9 mouse cellular contexts compared by ENCODE assay signal in the genomic region with DNA sequence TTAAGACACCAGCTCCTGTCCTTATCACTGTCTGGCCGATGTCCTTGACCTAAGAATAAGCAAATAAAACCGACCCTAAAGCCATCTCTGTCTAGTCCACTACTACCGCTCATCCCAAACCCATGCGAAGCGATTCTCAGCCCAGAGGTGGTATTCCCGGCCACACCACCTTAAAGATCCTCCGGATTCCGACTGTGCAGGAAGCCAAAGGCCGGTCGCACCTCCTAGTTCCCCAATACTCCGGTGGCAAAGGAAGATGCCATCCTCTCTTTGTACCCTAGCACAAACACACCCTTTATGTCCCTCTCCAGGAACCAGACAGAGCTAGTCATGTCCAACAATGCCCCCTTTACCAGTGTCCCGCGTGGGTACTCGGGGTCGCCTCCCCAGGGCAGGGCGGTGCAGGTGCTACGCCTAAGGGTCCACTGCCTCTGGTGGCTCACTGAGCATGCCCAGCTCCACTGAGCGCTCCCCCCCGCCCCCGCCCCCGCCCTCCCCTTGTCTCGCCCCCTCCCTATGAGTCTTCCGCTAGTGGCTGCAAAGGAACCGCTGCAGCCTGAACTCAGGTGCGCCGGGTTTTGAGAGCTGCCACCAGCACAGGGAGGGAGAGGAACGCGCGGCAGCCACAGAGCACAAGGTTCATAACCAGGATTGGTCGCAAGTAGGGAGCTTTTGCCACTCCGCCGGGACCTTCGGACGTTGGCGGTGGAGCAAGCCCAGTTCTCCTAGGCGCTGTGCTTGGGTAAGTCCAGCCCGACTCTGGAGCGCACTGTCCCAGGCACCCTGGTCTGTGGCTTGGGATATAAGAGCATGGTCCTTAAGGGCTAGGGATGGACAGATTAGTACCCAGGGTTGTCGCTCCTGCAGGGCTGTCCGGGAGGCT. TPM values are rescaled to one million over a fixed set of nuclear protein-coding genes. Genes with fewer than 3 reads are reported as not detected.
DNase-seq lines count a peak whose midpoint lies in the region; ATAC-seq and TF ChIP-seq lines count a peak whose summit lies in the region.
"Had no signal": no experiment of that assay in that cellular context is flagged by ENCODE, and none has a peak within 500 bp of the region (broad histone marks: within the 10 kb centered on the region; RNA-seq: fewer than 3 reads in every experiment).

A gene (plus strand): TSS at position 512 of the 883 bp plus-strand sequence.

- no peak within 1 kb of the TSS for H3K9ac ChIP-seq in heart, embryonic 11.5 days (ENCODE audit: low read depth, low read length)
- H3K9ac ChIP-seq in ES-E14 (ENCODE audit: insufficient read depth, low read depth, low read length, poor library complexity, severe bottlenecking): peak within 1 kb of the TSS; percentile 15; the same call in 1 of the 2 replicates
- H3K9ac ChIP-seq in embryonic facial prominence, embryonic 12.5 days: peak within 1 kb of the TSS; percentile 15; the same call in 1 of the 2 replicates
- H3K9ac ChIP-seq in intestine, embryonic 15.5 days: no peak within 1 kb of the TSS
- no peak within 1 kb of the TSS for H3K9ac ChIP-seq in limb, embryonic 15.5 days

- no peaks in the 10 kb centered on the region for H3K9me3 ChIP-seq in heart, embryonic 11.5 days (replicated peaks; ENCODE audit: control insufficient read depth, low read length)
- no peaks in the 10 kb centered on the region for H3K9me3 ChIP-seq in ES-E14 (ENCODE audit: control insufficient read depth, insufficient read depth, low read depth, low read length)
- no peaks in the 10 kb centered on the region for H3K9me3 ChIP-seq in embryonic facial prominence, embryonic 12.5 days
- no peaks in the 10 kb centered on the region for H3K9me3 ChIP-seq in intestine, embryonic 15.5 days
- H3K9me3 ChIP-seq in limb, embryonic 15.5 days: no peaks in the 10 kb centered on the region

- H3K4me1 ChIP-seq in heart, embryonic 11.5 days (ENCODE audit: control insufficient read depth, insufficient read depth, low read length): no peaks in the 10 kb centered on the region
- H3K4me1 ChIP-seq in ES-E14 (ENCODE audit: control insufficient read depth in 2 of 2, insufficient read depth in 2 of 2, low read length in 2 of 2, poor library complexity in 1 of 2): peaks cover 0 to 2% of the 10 kb centered on the region in 2 experiments; a peak in 2 of 4 replicates
- H3K4me1 ChIP-seq in embryonic facial prominence, embryonic 12.5 days: 0 out of 2 replicates have a peak, but pooled peaks cover 4% of the 10 kb centered on the region
- H3K4me1 ChIP-seq in intestine, embryonic 15.5 days (replicated peaks): no peaks in the 10 kb centered on the region
- H3K4me1 ChIP-seq in limb, embryonic 15.5 days: peaks cover 15% of the 10 kb centered on the region; the same call in 1 of the 2 replicates

- H3K4me2 ChIP-seq in heart, embryonic 11.5 days: peak within 1 kb of the TSS; percentile 70
- H3K4me2 ChIP-seq in embryonic facial prominence, embryonic 12.5 days (replicated peaks): peak within 1 kb of the TSS; percentile 82
- H3K4me2 ChIP-seq in intestine, embryonic 15.5 days (replicated peaks): peak within 1 kb of the TSS; percentile 64
- H3K4me2 ChIP-seq in limb, embryonic 15.5 days: peak within 1 kb of the TSS; percentile 67

- no peak within 1 kb of the TSS for H3K27ac ChIP-seq in heart, embryonic 11.5 days (ENCODE audit: low read depth, low read length)
- no peak within 1 kb of the TSS for H3K27ac ChIP-seq in ES-E14 (ENCODE audit: insufficient read depth, low read depth, low read length, poor library complexity, severe bottlenecking)
- no peak within 1 kb of the TSS for H3K27ac ChIP-seq in embryonic facial prominence, embryonic 12.5 days
- H3K27ac ChIP-seq in intestine, embryonic 15.5 days: no peak within 1 kb of the TSS
- H3K27ac ChIP-seq in limb, embryonic 15.5 days: no peak within 1 kb of the TSS

- H3K4me3 ChIP-seq in heart, embryonic 11.5 days (ENCODE audit: low read depth, low read length): peak within 1 kb of the TSS; percentile 39
- peak within 1 kb of the TSS; percentile 63 to 66 for H3K4me3 ChIP-seq in ES-E14 (ENCODE audit: insufficient read depth in 1 of 2, low read depth in 1 of 2, low read length in 2 of 2, poor library complexity in 1 of 2, severe bottlenecking in 1 of 2)
- H3K4me3 ChIP-seq in embryonic facial prominence, embryonic 12.5 days: peak within 1 kb of the TSS; percentile 38
- peak within 1 kb of the TSS; percentile 26 for H3K4me3 ChIP-seq in intestine, embryonic 15.5 days (replicated peaks)
- peak within 1 kb of the TSS; percentile 38 for H3K4me3 ChIP-seq in limb, embryonic 15.5 days

- DNase-seq in heart, adult 18-20 months: no peak
- peak; percentile 49 for DNase-seq in ES-E14 (ENCODE audit: low read depth, low spot score)
- DNase-seq in right cerebral cortex, postnatal 36 days (ENCODE audit: low spot score in 2 of 2): peak; percentile 67 to 72
- no peak for DNase-seq in gastrocnemius, adult 8-10 months (ENCODE audit: low spot score in 2 of 2)

- H3K27me3 ChIP-seq in heart, embryonic 11.5 days (ENCODE audit: control insufficient read depth, insufficient read depth, low read length): peaks cover 26% of the 10 kb centered on the region
- H3K27me3 ChIP-seq in embryonic facial prominence, embryonic 12.5 days: peaks cover 44% of the 10 kb centered on the region
- H3K27me3 ChIP-seq in intestine, embryonic 15.5 days (replicated peaks): peaks cover 25% of the 10 kb centered on the region
- H3K27me3 ChIP-seq in limb, embryonic 15.5 days: peaks cover 40% of the 10 kb centered on the region

- in situ Hi-C loops in ES-E14 (cut with MboI; ENCODE audit: low sequenced_read_pairs in 2 of 2, unreplicated experiment in 2 of 2): no loop called here

- no peak for ATAC-seq in heart, embryonic 11.5 days (replicated peaks; ENCODE audit: insufficient number of reproducible peaks, low FRiP score, low TSS enrichment)
- ATAC-seq in embryonic facial prominence, embryonic 12.5 days (ENCODE audit: insufficient number of reproducible peaks, insufficient read depth, low FRiP score, low TSS enrichment): peak; percentile 66
- peak; percentile 53 for ATAC-seq in intestine, embryonic 15.5 days
- ATAC-seq in limb, embryonic 15.5 days (ENCODE audit: insufficient number of reproducible peaks, low FRiP score, low TSS enrichment, low read depth): no peak

- H3K36me3 ChIP-seq in heart, embryonic 11.5 days (ENCODE audit: control insufficient read depth, insufficient read depth, low read length): no peaks in the 10 kb centered on the region
- no peaks in the 10 kb centered on the region for H3K36me3 ChIP-seq in ES-E14 (ENCODE audit: control insufficient read depth, insufficient read depth, low read length, poor library complexity, severe bottlenecking)
- H3K36me3 ChIP-seq in embryonic facial prominence, embryonic 12.5 days: no peaks in the 10 kb centered on the region
- no peaks in the 10 kb centered on the region for H3K36me3 ChIP-seq in intestine, embryonic 15.5 days
- H3K36me3 ChIP-seq in limb, embryonic 15.5 days: no peaks in the 10 kb centered on the region

- WGBS in heart, embryonic 11.5 days (ENCODE audit: insufficient replicate concordance): 3% methylated on average over 40 of the region's 40 CpGs
- WGBS in embryonic facial prominence, embryonic 12.5 days: 1% methylated on average over 40 of the region's 40 CpGs
- WGBS in intestine, embryonic 15.5 days: 2% methylated on average over 39 of the region's 40 CpGs
- WGBS in limb, embryonic 15.5 days: 2% methylated on average over 36 of the region's 40 CpGs

TF ChIP-seq in ES-E14, 5 proteins besides CTCF, POLR2A, EP300 and RAD21:
- TF ChIP-seq ZC3H11A (IDR thresholded peaks at IDR 0.05; ENCODE audit: borderline replicate concordance, low read depth, low read length) (no peak), MAFK (IDR thresholded peaks at IDR 0.05; ENCODE audit: insufficient read depth, low read depth, low read length) (no peak), HCFC1 (IDR thresholded peaks at IDR 0.05; ENCODE audit: borderline replicate concordance, insufficient read depth, low read length) (no peak), CHD2 (IDR thresholded peaks at IDR 0.05; ENCODE audit: low read depth, low read length) (no peak), ZNF384 (IDR thresholded peaks at IDR 0.05; ENCODE audit: low read depth, low read length) (no peak)

RNA-seq across cellular contexts. Expression of the gene that starts here (rescaled TPM):
- 1.7 and 1.8 TPM in 2 replicates for polyA plus RNA-seq in heart, embryonic 11.5 days (2014; fragmentation: Nextera tagmentation; extraction: Ambion mirVana)
- not detected for total RNA-seq in heart, adult 18-20 months (2021)
- 0.80 TPM in 1 of 2 replicates, not detected in the other for total RNA-seq in ES-E14 (2012; rRNA removed)
- 5.3 and 7.3 TPM in 2 replicates for polyA plus RNA-seq in embryonic facial prominence, embryonic 12.5 days (2016; fragmentation: Nextera tagmentation; extraction: Ambion mirVana)
- 0.77 and 0.78 TPM in 2 replicates for polyA plus RNA-seq in intestine, embryonic 15.5 days (2015; fragmentation: Nextera tagmentation; extraction: Ambion mirVana)
- polyA plus RNA-seq in limb, embryonic 15.5 days (2015; fragmentation: Nextera tagmentation; extraction: Ambion mirVana): 3.1 and 3.4 TPM in 2 replicates
- under 1 TPM in 1 of 4 experiments, not detected in 3; 0.21 TPM for total RNA-seq in gastrocnemius, adult 8-10 months (2022)
- polyA plus RNA-seq: gonadal fat pad, adult 2 months had no signal

Comparison
In these comparisons a context has a peak if more than half of its experiments do, and no peak if none do; other contexts are left out.
1. Peak in DNase-seq, H3K4me3 ChIP-seq and H3K9ac ChIP-seq in ES-E14; RNA of the gene not detected or under 1 TPM.
2. Peak in ATAC-seq, H3K4me3 ChIP-seq and H3K4me2 ChIP-seq in intestine, embryonic 15.5 days; RNA of the gene not detected or under 1 TPM.
3. DNase-seq: peak in right cerebral cortex, postnatal 36 days (2 of 2); none in heart, adult 18-20 months (0 of 2) and gastrocnemius, adult 8-10 months (0 of 2).
4. Peak in every context shown above with its lines, with median percentiles within 50 percentile points of each other: H3K4me2 ChIP-seq and H3K4me3 ChIP-seq.